Mouse (Mus musculus): ENCODE data around the gene Tcf7l2. TPM values are rescaled to one million over a fixed set of nuclear protein-coding genes. Genes with fewer than 3 reads are reported as not detected.

The Tcf7l2 gene
- polyA plus RNA-seq, 1 experiment from 2014 or later = 401 TPM

DNA sequence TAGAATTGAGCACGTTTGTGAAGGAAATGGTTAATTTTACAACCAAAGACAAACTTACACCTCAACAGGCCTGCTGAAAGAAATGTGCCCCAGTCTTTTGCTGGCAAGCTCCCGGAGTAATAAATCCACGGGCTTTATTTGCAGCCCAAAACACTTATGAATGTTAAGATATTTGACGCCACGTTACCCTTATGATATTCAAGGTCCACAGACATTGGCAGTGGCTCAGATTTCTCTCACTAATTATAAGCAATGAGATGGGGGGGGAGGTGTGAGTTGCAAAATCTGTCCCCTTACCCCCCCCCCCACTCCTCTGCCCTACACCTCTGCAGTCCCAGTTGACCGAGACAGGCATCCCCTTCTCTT lies 6.3 kb downstream of the Tcf7l2 start:
- Histone ChIP-seq H3K4me2 (peak overlapping the region; percentile 75), H3K4me3 (ENCODE audit: low read depth, low read length) (peak overlapping the region; percentile 15), H3K4me1 (ENCODE audit: control insufficient read depth, insufficient read depth, low read length) (peaks cover 62% of the 10 kb centered on the region), H3K9me3 (ENCODE audit: control insufficient read depth, low read length) (no peaks in the 10 kb centered on the region), H3K36me3 (ENCODE audit: control insufficient read depth, insufficient read depth, low read length) (no peaks in the 10 kb centered on the region), H3K27ac (ENCODE audit: low read depth, low read length) (peak overlapping the region; percentile 10; the same call in 1 of the 2 replicates), H3K27me3 (ENCODE audit: control insufficient read depth, insufficient read depth, low read length) (no peaks in the 10 kb centered on the region), H3K9ac (ENCODE audit: low read length) (0 out of 2 replicates have a peak overlapping the region, but pooled peaks have one; percentile 5)
- 30% methylated on average over 6 of the region's 6 CpGs for WGBS
- no peak for ATAC-seq (ENCODE audit: low FRiP score)
- no peak for DNase-seq (ENCODE audit: low spot score, missing footprints)

GRCm38 (mm10) chr19:55748801-55749200 lies 7.2 kb downstream of the Tcf7l2 start:
- Histone ChIP-seq H3K36me3 (ENCODE audit: control insufficient read depth, insufficient read depth, low read length) (no peaks in the 10 kb centered on the region), H3K27me3 (ENCODE audit: control insufficient read depth, insufficient read depth, low read length) (no peaks in the 10 kb centered on the region), H3K27ac (ENCODE audit: low read depth, low read length) (peak overlapping the region; percentile 10; the same call in 1 of the 2 replicates), H3K9me3 (ENCODE audit: control insufficient read depth, low read length) (no peaks in the 10 kb centered on the region), H3K9ac (ENCODE audit: low read length) (peak overlapping the region; percentile 39; the same call in 1 of the 2 replicates), H3K4me3 (ENCODE audit: low read depth, low read length) (peak overlapping the region; percentile 15), H3K4me2 (peak overlapping the region; percentile 75), H3K4me1 (ENCODE audit: control insufficient read depth, insufficient read depth, low read length) (peaks cover 62% of the 10 kb centered on the region)
- ATAC-seq (ENCODE audit: low FRiP score) (no peak), DNase-seq (ENCODE audit: low spot score, missing footprints) (peak; percentile 91)
- 31% methylated on average over 6 of the region's 6 CpGs for WGBS

- Histone ChIP-seq H3K4me2 (peak overlapping the region; percentile 75), H3K9me3 (ENCODE audit: control insufficient read depth, low read length) (no peaks in the 10 kb centered on the region), H3K4me1 (ENCODE audit: control insufficient read depth, insufficient read depth, low read length) (peaks cover 62% of the 10 kb centered on the region), H3K4me3 (ENCODE audit: low read depth, low read length) (no peak overlapping the region), H3K27me3 (ENCODE audit: control insufficient read depth, insufficient read depth, low read length) (no peaks in the 10 kb centered on the region), H3K36me3 (ENCODE audit: control insufficient read depth, insufficient read depth, low read length) (no peaks in the 10 kb centered on the region), H3K27ac (ENCODE audit: low read depth, low read length) (no peak overlapping the region), H3K9ac (ENCODE audit: low read length) (peak overlapping the region; percentile 22; the same call in 1 of the 2 replicates)
- DNase-seq (ENCODE audit: low spot score, missing footprints) = no peak
- ATAC-seq (ENCODE audit: low FRiP score) = no peak
- 50% methylated on average over 7 of the region's 7 CpGs for WGBS
These were observed 7.9 kb downstream of the Tcf7l2 start for GRCm38 (mm10) chr19:55749532-55749931.

- H3K36me3 ChIP-seq (ENCODE audit: control insufficient read depth, insufficient read depth, low read length) = no peaks in the 10 kb centered on the region
- 39% methylated on average over 13 of the region's 13 CpGs for WGBS
- H3K4me3 ChIP-seq (ENCODE audit: low read depth, low read length) = no peak overlapping the region
- no peak for ATAC-seq (ENCODE audit: low FRiP score)
- H3K9me3 ChIP-seq (ENCODE audit: control insufficient read depth, low read length) = no peaks in the 10 kb centered on the region
- no peaks in the 10 kb centered on the region for H3K27me3 ChIP-seq (ENCODE audit: control insufficient read depth, insufficient read depth, low read length)
- H3K27ac ChIP-seq (ENCODE audit: low read depth, low read length) = no peak overlapping the region
- H3K4me2 ChIP-seq = peak overlapping the region; percentile 75; the same call in 1 of the 2 replicates
- DNase-seq (ENCODE audit: low spot score, missing footprints) = no peak
- H3K4me1 ChIP-seq (ENCODE audit: control insufficient read depth, insufficient read depth, low read length) = peaks cover 62% of the 10 kb centered on the region
- H3K9ac ChIP-seq (ENCODE audit: low read length) = no peak overlapping the region
These were observed 8.4 kb downstream of the Tcf7l2 start for GRCm38 (mm10) chr19:55750048-55750447.

GRCm38 (mm10) chr19:55750465-55750864 lies 8.8 kb downstream of the Tcf7l2 start:
- no peak for DNase-seq (ENCODE audit: low spot score, missing footprints)
- no peak overlapping the region for H3K9ac ChIP-seq (ENCODE audit: low read length)
- H3K9me3 ChIP-seq (ENCODE audit: control insufficient read depth, low read length) = no peaks in the 10 kb centered on the region
- no peak overlapping the region for H3K27ac ChIP-seq (ENCODE audit: low read depth, low read length)
- peak overlapping the region; percentile 1; the same call in 1 of the 2 replicates for H3K4me2 ChIP-seq
- H3K27me3 ChIP-seq (ENCODE audit: control insufficient read depth, insufficient read depth, low read length) = no peaks in the 10 kb centered on the region
- no peak overlapping the region for H3K4me3 ChIP-seq (ENCODE audit: low read depth, low read length)
- ATAC-seq (ENCODE audit: low FRiP score) = no peak
- H3K4me1 ChIP-seq (ENCODE audit: control insufficient read depth, insufficient read depth, low read length) = peaks cover 57% of the 10 kb centered on the region
- no peaks in the 10 kb centered on the region for H3K36me3 ChIP-seq (ENCODE audit: control insufficient read depth, insufficient read depth, low read length)
- 40% methylated on average over 7 of the region's 7 CpGs for WGBS

DNA sequence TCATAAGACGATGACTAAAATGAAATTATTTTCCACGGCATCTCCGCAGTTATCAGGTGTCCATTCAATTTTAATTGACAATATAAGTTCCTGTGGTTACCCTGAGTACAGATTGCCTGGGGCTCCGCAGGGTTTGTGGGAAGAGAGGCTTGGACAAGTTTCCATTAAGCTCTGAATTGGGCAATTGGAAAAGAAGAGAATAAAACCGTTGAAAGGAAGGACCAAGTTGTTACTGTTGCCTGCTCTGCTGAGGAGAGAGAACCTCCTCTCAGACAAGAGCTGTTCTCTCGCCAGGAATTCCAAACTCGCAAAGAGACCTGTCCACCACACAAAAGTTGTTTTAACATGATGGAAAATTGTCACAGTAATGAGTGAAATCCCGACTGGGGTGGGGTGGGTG lies 11.2 kb downstream of the Tcf7l2 start:
- H3K4me2 ChIP-seq = no peak overlapping the region
- peaks cover 44% of the 10 kb centered on the region for H3K4me1 ChIP-seq (ENCODE audit: control insufficient read depth, insufficient read depth, low read length)
- ATAC-seq (ENCODE audit: low FRiP score) (no peak), DNase-seq (ENCODE audit: low spot score, missing footprints) (no peak)
- H3K27me3 ChIP-seq (ENCODE audit: control insufficient read depth, insufficient read depth, low read length) = no peaks in the 10 kb centered on the region
- no peaks in the 10 kb centered on the region for H3K9me3 ChIP-seq (ENCODE audit: control insufficient read depth, low read length)
- no peak overlapping the region for H3K4me3 ChIP-seq (ENCODE audit: low read depth, low read length)
- H3K27ac ChIP-seq (ENCODE audit: low read depth, low read length) = no peak overlapping the region
- 79% methylated on average over 8 of the region's 8 CpGs for WGBS
- peak overlapping the region; percentile 9; the same call in 1 of the 2 replicates for H3K9ac ChIP-seq (ENCODE audit: low read length)
- no peaks in the 10 kb centered on the region for H3K36me3 ChIP-seq (ENCODE audit: control insufficient read depth, insufficient read depth, low read length)

- no peak overlapping the region for H3K4me2 ChIP-seq
- no peaks in the 10 kb centered on the region for H3K27me3 ChIP-seq (ENCODE audit: control insufficient read depth, insufficient read depth, low read length)
- 69% methylated on average over 7 of the region's 7 CpGs for whole genome bisulfite sequencing
- H3K27ac ChIP-seq (ENCODE audit: low read depth, low read length) = no peak overlapping the region
- H3K9me3 ChIP-seq (ENCODE audit: control insufficient read depth, low read length) = no peaks in the 10 kb centered on the region
- H3K36me3 ChIP-seq (ENCODE audit: control insufficient read depth, insufficient read depth, low read length) = no peaks in the 10 kb centered on the region
- H3K9ac ChIP-seq (ENCODE audit: low read length) = no peak overlapping the region
- H3K4me3 ChIP-seq (ENCODE audit: low read depth, low read length) = no peak overlapping the region
- DNase-seq (ENCODE audit: low spot score, missing footprints) (no peak), ATAC-seq (ENCODE audit: low FRiP score) (no peak)
- H3K4me1 ChIP-seq (ENCODE audit: control insufficient read depth, insufficient read depth, low read length) = peaks cover 29% of the 10 kb centered on the region
These were observed 12.7 kb downstream of the Tcf7l2 start for GRCm38 (mm10) chr19:55754303-55754702.

DNA sequence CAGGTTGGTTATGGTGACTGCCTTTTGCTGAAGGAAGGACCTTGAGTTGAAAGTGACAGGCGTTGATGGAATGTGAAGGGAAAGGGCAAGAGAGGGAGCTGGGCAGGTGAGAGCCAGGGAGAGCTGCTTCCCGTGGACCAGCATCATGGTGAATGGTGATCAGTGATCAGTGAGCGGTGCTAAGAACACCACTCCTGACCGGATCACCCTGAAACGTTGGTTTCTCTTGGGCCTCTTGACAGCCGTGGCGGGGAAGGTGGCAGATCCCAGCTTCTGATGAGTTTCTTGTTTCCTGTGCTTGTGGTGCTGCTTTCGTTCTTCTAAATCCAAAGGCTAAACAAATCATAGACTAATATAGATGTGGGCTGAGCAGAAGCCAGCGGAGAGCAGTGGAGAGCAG lies 13.8 kb downstream of the Tcf7l2 start:
- 91% methylated on average over 9 of the region's 9 CpGs for WGBS
- no peaks in the 10 kb centered on the region for H3K36me3 ChIP-seq (ENCODE audit: control insufficient read depth, insufficient read depth, low read length)
- no peak overlapping the region for H3K27ac ChIP-seq (ENCODE audit: low read depth, low read length)
- no peaks in the 10 kb centered on the region for H3K9me3 ChIP-seq (ENCODE audit: control insufficient read depth, low read length)
- no peaks in the 10 kb centered on the region for H3K27me3 ChIP-seq (ENCODE audit: control insufficient read depth, insufficient read depth, low read length)
- no peak overlapping the region for H3K9ac ChIP-seq (ENCODE audit: low read length)
- H3K4me2 ChIP-seq = no peak overlapping the region
- H3K4me3 ChIP-seq (ENCODE audit: low read depth, low read length) = no peak overlapping the region
- no peak for ATAC-seq (ENCODE audit: low FRiP score)
- H3K4me1 ChIP-seq (ENCODE audit: control insufficient read depth, insufficient read depth, low read length) = peaks cover 18% of the 10 kb centered on the region
- no peak for DNase-seq (ENCODE audit: low spot score, missing footprints)

DNA sequence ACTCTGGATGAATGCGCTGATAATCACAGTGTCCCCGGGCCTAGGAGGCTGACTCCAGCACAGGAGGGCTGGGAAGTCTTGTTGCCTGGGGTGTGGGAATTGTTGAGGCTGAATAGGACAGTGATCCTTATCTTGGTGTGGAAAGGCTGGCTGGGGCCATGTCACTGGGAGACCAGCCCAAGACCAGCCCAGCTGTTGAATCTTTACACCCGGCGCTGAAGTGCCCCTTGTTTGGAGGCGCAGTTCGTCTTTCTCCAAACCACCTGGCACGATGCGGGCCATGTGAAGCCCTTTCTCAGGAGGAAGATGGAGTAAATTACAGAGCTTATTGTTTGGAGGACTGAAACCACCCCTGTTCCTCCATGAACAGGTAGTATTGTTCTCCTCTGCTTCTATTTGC lies 15.1 kb downstream of the Tcf7l2 start:
- Histone ChIP-seq H3K4me3 (ENCODE audit: low read depth, low read length) (no peak overlapping the region), H3K36me3 (ENCODE audit: control insufficient read depth, insufficient read depth, low read length) (no peaks in the 10 kb centered on the region), H3K27ac (ENCODE audit: low read depth, low read length) (no peak overlapping the region), H3K27me3 (ENCODE audit: control insufficient read depth, insufficient read depth, low read length) (no peaks in the 10 kb centered on the region), H3K9me3 (ENCODE audit: control insufficient read depth, low read length) (no peaks in the 10 kb centered on the region), H3K4me1 (ENCODE audit: control insufficient read depth, insufficient read depth, low read length) (peaks cover 10% of the 10 kb centered on the region), H3K9ac (ENCODE audit: low read length) (no peak overlapping the region), H3K4me2 (no peak overlapping the region)
- DNase-seq (ENCODE audit: low spot score, missing footprints) = no peak
- WGBS = 77% methylated on average over 8 of the region's 8 CpGs
- ATAC-seq (ENCODE audit: low FRiP score) = no peak

All from midbrain, embryonic 11.5 days (tissue).